Comparison of ENCODE assay signal across 20 mouse cellular contexts in genomic region chr12:73731848-73732540, GRCm38 (mm10).
DNase-seq lines count a peak whose midpoint lies in the region; ATAC-seq and TF ChIP-seq lines count a peak whose summit lies in the region.
"Had no signal": no experiment of that assay in that cellular context is flagged by ENCODE, and none has a peak within 500 bp of the region (broad histone marks: within the 10 kb centered on the region; RNA-seq: fewer than 3 reads in every experiment).

No protein-coding gene starts in this region.

- H3K9ac ChIP-seq in heart, embryonic 11.5 days (ENCODE audit: low read depth, low read length): peak overlapping the region; percentile 30; the same call in 1 of the 2 replicates
- H3K9ac ChIP-seq in heart, adult 2 months (ENCODE audit: low read depth, low read length): no peak overlapping the region
- H3K9ac ChIP-seq in lung, embryonic 14.5 days: no peak overlapping the region
- H3K9ac ChIP-seq in embryonic facial prominence, embryonic 15.5 days: no peak overlapping the region
- H3K9ac ChIP-seq in midbrain, embryonic 15.5 days: no peak overlapping the region; the same call in 1 of the 2 replicates
- no peak overlapping the region for H3K9ac ChIP-seq in liver, embryonic 11.5 days (ENCODE audit: low read depth, low read length)
- H3K9ac ChIP-seq: liver, embryonic 15.5 days had no signal

- no peaks in the 10 kb centered on the region for H3K27me3 ChIP-seq in heart, embryonic 11.5 days (ENCODE audit: control insufficient read depth, insufficient read depth, low read length)
- no peaks in the 10 kb centered on the region for H3K27me3 ChIP-seq in heart, adult 2 months (ENCODE audit: control insufficient read depth, insufficient read depth, low read length)
- no peaks in the 10 kb centered on the region for H3K27me3 ChIP-seq in lung, embryonic 14.5 days (ENCODE audit: insufficient read depth, low read length)
- no peaks in the 10 kb centered on the region for H3K27me3 ChIP-seq in embryonic facial prominence, embryonic 15.5 days
- H3K27me3 ChIP-seq in midbrain, embryonic 15.5 days (replicated peaks): peaks cover 5% of the 10 kb centered on the region; the same call in 1 of the 2 replicates
- H3K27me3 ChIP-seq in liver, embryonic 11.5 days (replicated peaks; ENCODE audit: control insufficient read depth, insufficient read depth, low read length): no peaks in the 10 kb centered on the region
- H3K27me3 ChIP-seq: liver, embryonic 15.5 days; Patski had no signal

- no peaks in the 10 kb centered on the region for H3K36me3 ChIP-seq in heart, embryonic 11.5 days (ENCODE audit: control insufficient read depth, insufficient read depth, low read length)
- peaks cover 3% of the 10 kb centered on the region for H3K36me3 ChIP-seq in heart, adult 2 months (ENCODE audit: control insufficient read depth, insufficient read depth, low read length)
- no peaks in the 10 kb centered on the region for H3K36me3 ChIP-seq in lung, embryonic 14.5 days (ENCODE audit: insufficient read depth)
- H3K36me3 ChIP-seq in embryonic facial prominence, embryonic 15.5 days: no peaks in the 10 kb centered on the region
- no peaks in the 10 kb centered on the region for H3K36me3 ChIP-seq in midbrain, embryonic 15.5 days (replicated peaks)
- no peaks in the 10 kb centered on the region for H3K36me3 ChIP-seq in liver, embryonic 11.5 days (ENCODE audit: control insufficient read depth, insufficient read depth, low read length)
- H3K36me3 ChIP-seq: liver, embryonic 15.5 days had no signal

- no peak overlapping the region for H3K4me2 ChIP-seq in heart, embryonic 11.5 days
- H3K4me2 ChIP-seq in lung, embryonic 14.5 days: no peak overlapping the region
- H3K4me2 ChIP-seq in embryonic facial prominence, embryonic 15.5 days (replicated peaks): no peak overlapping the region
- H3K4me2 ChIP-seq in midbrain, embryonic 15.5 days: peak overlapping the region; percentile 3; the same call in 1 of the 2 replicates
- no peak overlapping the region for H3K4me2 ChIP-seq in liver, embryonic 11.5 days
- H3K4me2 ChIP-seq: liver, embryonic 15.5 days had no signal

- no peaks in the 10 kb centered on the region for H3K9me3 ChIP-seq in heart, embryonic 11.5 days (replicated peaks; ENCODE audit: control insufficient read depth, low read length)
- H3K9me3 ChIP-seq in lung, embryonic 14.5 days (ENCODE audit: low read depth, low read length): no peaks in the 10 kb centered on the region
- no peaks in the 10 kb centered on the region for H3K9me3 ChIP-seq in embryonic facial prominence, embryonic 15.5 days (replicated peaks)
- no peaks in the 10 kb centered on the region for H3K9me3 ChIP-seq in midbrain, embryonic 15.5 days
- no peaks in the 10 kb centered on the region for H3K9me3 ChIP-seq in liver, embryonic 11.5 days (ENCODE audit: control insufficient read depth, low read length)
- H3K9me3 ChIP-seq: liver, embryonic 15.5 days had no signal

- no peak for TF ChIP-seq EP300 in heart, adult 2 months (IDR thresholded peaks at IDR 0.05; ENCODE audit: insufficient read depth, low read depth, low read length)

- WGBS in heart, embryonic 11.5 days (ENCODE audit: insufficient replicate concordance): 58% methylated on average over 17 of the region's 17 CpGs
- 76% methylated on average over 17 of the region's 17 CpGs for WGBS in heart, adult 2 months
- 47% methylated on average over 17 of the region's 17 CpGs for WGBS in lung, embryonic 14.5 days
- 73% methylated on average over 17 of the region's 17 CpGs for WGBS in lung, adult 2 months
- 61% methylated on average over 17 of the region's 17 CpGs for WGBS in embryonic facial prominence, embryonic 15.5 days
- 41% methylated on average over 17 of the region's 17 CpGs for WGBS in midbrain, embryonic 15.5 days
- WGBS in liver, embryonic 11.5 days: 73% methylated on average over 17 of the region's 17 CpGs

- peaks cover 18% of the 10 kb centered on the region for H3K4me1 ChIP-seq in heart, embryonic 11.5 days (ENCODE audit: control insufficient read depth, insufficient read depth, low read length)
- peaks cover 1% of the 10 kb centered on the region for H3K4me1 ChIP-seq in heart, adult 2 months (ENCODE audit: control insufficient read depth, insufficient read depth, low read length)
- H3K4me1 ChIP-seq in lung, embryonic 14.5 days (ENCODE audit: insufficient read depth): no peaks in the 10 kb centered on the region
- peaks cover 4% of the 10 kb centered on the region for H3K4me1 ChIP-seq in lung, adult 2 months (ENCODE audit: control insufficient read depth, insufficient read depth, low read length)
- H3K4me1 ChIP-seq in embryonic facial prominence, embryonic 15.5 days: 0 out of 2 replicates have a peak, but pooled peaks cover 14% of the 10 kb centered on the region
- peaks cover 17% of the 10 kb centered on the region for H3K4me1 ChIP-seq in midbrain, embryonic 15.5 days
- H3K4me1 ChIP-seq in liver, embryonic 11.5 days (replicated peaks; ENCODE audit: control insufficient read depth, insufficient read depth, low read length): no peaks in the 10 kb centered on the region
- H3K4me1 ChIP-seq: liver, embryonic 15.5 days had no signal

- no peak for TF ChIP-seq CTCF in heart, adult 2 months (IDR thresholded peaks at IDR 0.05)
- TF ChIP-seq CTCF in lung, embryonic 14.5 days (IDR thresholded peaks at IDR 0.05; ENCODE audit: low read depth): no peak
- no peak for TF ChIP-seq CTCF in lung, adult 2 months (IDR thresholded peaks at IDR 0.05; ENCODE audit: insufficient read depth, low read length)

- no peaks in the 10 kb centered on the region for H3K79me2 ChIP-seq in heart, adult 2 months (replicated peaks; ENCODE audit: control insufficient read depth, insufficient read depth, low read length)

- intact Hi-C loops in heart, adult 2 months (cut with DNase I): no loop called here

- no peak for ATAC-seq in heart, embryonic 11.5 days (replicated peaks; ENCODE audit: insufficient number of reproducible peaks, low FRiP score, low TSS enrichment)
- no peak; the same call in 1 of the 2 replicates for ATAC-seq in lung, embryonic 14.5 days (ENCODE audit: insufficient read depth)
- no peak for ATAC-seq in embryonic facial prominence, embryonic 15.5 days (ENCODE audit: insufficient number of reproducible peaks, low FRiP score, low TSS enrichment, low read depth)
- ATAC-seq in midbrain, embryonic 15.5 days (replicated peaks): peak; percentile 82
- no peak for ATAC-seq in liver, embryonic 11.5 days (replicated peaks; ENCODE audit: low FRiP score)
- ATAC-seq: activated CD4-positive, CD25-positive, alpha-beta regulatory T cell, adult 4 months; inflammation-experienced regulatory T-cells, adult 6 months; Patski had no signal

- TF ChIP-seq POLR2A in heart, adult 2 months (IDR thresholded peaks at IDR 0.05; ENCODE audit: insufficient read depth, low read depth, low read length): no peak
- no peak for TF ChIP-seq POLR2A in lung, adult 2 months (IDR thresholded peaks at IDR 0.05; ENCODE audit: borderline replicate concordance, extremely low read depth, low read depth, low read length)

- H3K4me3 ChIP-seq in heart, embryonic 11.5 days (ENCODE audit: low read depth, low read length): no peak overlapping the region
- H3K4me3 ChIP-seq in heart, adult 2 months: no peak overlapping the region
- no peak overlapping the region for H3K4me3 ChIP-seq in lung, embryonic 14.5 days (ENCODE audit: low read depth, low read length)
- H3K4me3 ChIP-seq in lung, adult 2 months (replicated peaks; ENCODE audit: extremely low read depth, low read depth, low read length): no peak overlapping the region
- H3K4me3 ChIP-seq in embryonic facial prominence, embryonic 15.5 days (replicated peaks): no peak overlapping the region
- no peak overlapping the region for H3K4me3 ChIP-seq in midbrain, embryonic 15.5 days
- H3K4me3 ChIP-seq in liver, embryonic 11.5 days (ENCODE audit: low read depth, low read length): no peak overlapping the region
- H3K4me3 ChIP-seq: layer of hippocampus, adult 2 months; liver, embryonic 15.5 days had no signal

- DNase-seq in heart, adult 2 months: no peak
- peak; percentile 19 for DNase-seq in lung, embryonic 14.5 days
- no peak for DNase-seq in lung, adult 2 months
- no peak for DNase-seq in liver
- DNase-seq in liver, embryonic 11.5 days (ENCODE audit: low spot score): no peak
- DNase-seq: adrenal gland, postnatal 14 days; cerebellum, adult 18-20 months; gastrocnemius, postnatal 36 days; left cerebral cortex, postnatal 4 days; lung, postnatal 14 days; thymus, postnatal 36 days had no signal

- H3K27ac ChIP-seq in heart, embryonic 11.5 days (ENCODE audit: low read depth, low read length): no peak overlapping the region
- H3K27ac ChIP-seq in heart, adult 2 months: no peak overlapping the region
- H3K27ac ChIP-seq in lung, embryonic 14.5 days (ENCODE audit: low read depth): no peak overlapping the region
- 0 out of 2 replicates have a peak overlapping the region, but pooled peaks have one; percentile 55 for H3K27ac ChIP-seq in embryonic facial prominence, embryonic 15.5 days (replicated peaks)
- peak overlapping the region; percentile 31; the same call in 1 of the 2 replicates for H3K27ac ChIP-seq in midbrain, embryonic 15.5 days
- H3K27ac ChIP-seq in liver, embryonic 11.5 days (ENCODE audit: low read depth, low read length): no peak overlapping the region
- H3K27ac ChIP-seq: kidney, postnatal 0 days; layer of hippocampus, adult 2 months; liver, embryonic 15.5 days had no signal

Comparison
In these comparisons a context has a peak if more than half of its experiments do, and no peak if none do; other contexts are left out.
1. H3K27ac ChIP-seq: peak in embryonic facial prominence, embryonic 15.5 days (single experiment) and midbrain, embryonic 15.5 days (single experiment); none in heart, embryonic 11.5 days (single experiment), heart, adult 2 months (single experiment), lung, embryonic 14.5 days (single experiment) and liver, embryonic 11.5 days (single experiment).